Mouse (Mus musculus): Measurements from ENCODE around the gene Rpl26. TPM values are rescaled to one million over a fixed set of nuclear protein-coding genes. Genes with fewer than 3 reads are reported as not detected.

Rpl26 gene
- polyA plus RNA-seq (2015; fragmentation: Nextera tagmentation; extraction: Ambion mirVana): 531 and 540 TPM in 2 replicates

GRCm38 (mm10) chr11:68901351-68902046, at the start of gene Rpl26:
TSS of gene Rpl26 (plus strand) at chr11:68901583.
- Histone ChIP-seq H3K4me3 (ENCODE audit: low read depth, low read length) (peak within 1 kb of the TSS; percentile 85), H3K9me3 (ENCODE audit: low read length) (no peaks in the 10 kb centered on the region), H3K27ac (ENCODE audit: low read depth) (peak within 1 kb of the TSS; percentile 92), H3K4me2 (ENCODE audit: low read depth, low read length) (peak within 1 kb of the TSS; percentile 80), H3K27me3 (ENCODE audit: insufficient read depth, low read length) (no peaks in the 10 kb centered on the region), H3K36me3 (replicated peaks; ENCODE audit: insufficient read depth, low read length) (peaks cover 39% of the 10 kb centered on the region), H3K9ac (replicated peaks) (peak within 1 kb of the TSS; percentile 98), H3K4me1 (ENCODE audit: insufficient read depth) (peaks cover 25% of the 10 kb centered on the region)
- ATAC-seq (peak; percentile 91), DNase-seq (peak; percentile 98)
- under 1% methylated on average over 52 of the region's 52 CpGs for WGBS (ENCODE audit: insufficient replicate concordance)
- TF ChIP-seq EP300 (IDR thresholded peaks at IDR 0.05; ENCODE audit: low read depth) (peak; percentile 93), CTCF (IDR thresholded peaks at IDR 0.05; ENCODE audit: low read depth) (peak; percentile 100)

GRCm38 (mm10) chr11:68851644-68852485, 49.5 kb upstream of the Rpl26 start:
- Histone ChIP-seq H3K4me1 (ENCODE audit: insufficient read depth) (peaks cover 47% of the 10 kb centered on the region), H3K27ac (ENCODE audit: low read depth) (peak overlapping the region; percentile 99), H3K9me3 (ENCODE audit: low read length) (no peaks in the 10 kb centered on the region), H3K36me3 (replicated peaks; ENCODE audit: insufficient read depth, low read length) (0 out of 2 replicates have a peak, but pooled peaks cover 3% of the 10 kb centered on the region), H3K27me3 (ENCODE audit: insufficient read depth, low read length) (no peaks in the 10 kb centered on the region), H3K9ac (replicated peaks) (peak overlapping the region; percentile 96), H3K4me3 (ENCODE audit: low read depth, low read length) (peak overlapping the region; percentile 86), H3K4me2 (ENCODE audit: low read depth, low read length) (peak overlapping the region; percentile 75)
- TF ChIP-seq CTCF (IDR thresholded peaks at IDR 0.05; ENCODE audit: low read depth) (no peak), EP300 (IDR thresholded peaks at IDR 0.05; ENCODE audit: low read depth) (no peak)
- 2% methylated on average over 13 of the region's 13 CpGs for WGBS (ENCODE audit: insufficient replicate concordance)
- ATAC-seq: no peak
- no peak for DNase-seq

- peak; percentile 81 for DNase-seq
- no peak for TF ChIP-seq EP300 (IDR thresholded peaks at IDR 0.05; ENCODE audit: low read depth)
- TF ChIP-seq CTCF (IDR thresholded peaks at IDR 0.05; ENCODE audit: low read depth): no peak
- peak overlapping the region; percentile 99 for H3K27ac ChIP-seq (ENCODE audit: low read depth)
- H3K9me3 ChIP-seq (ENCODE audit: low read length): no peaks in the 10 kb centered on the region
- peak overlapping the region; percentile 86 for H3K4me3 ChIP-seq (ENCODE audit: low read depth, low read length)
- peak overlapping the region; percentile 96 for H3K9ac ChIP-seq (replicated peaks)
- H3K4me1 ChIP-seq (ENCODE audit: insufficient read depth): peaks cover 44% of the 10 kb centered on the region
- WGBS (ENCODE audit: insufficient replicate concordance): 0% methylated on average over 34 of the region's 36 CpGs
- peak overlapping the region; percentile 75 for H3K4me2 ChIP-seq (ENCODE audit: low read depth, low read length)
- 0 out of 2 replicates have a peak, but pooled peaks cover 3% of the 10 kb centered on the region for H3K36me3 ChIP-seq (replicated peaks; ENCODE audit: insufficient read depth, low read length)
- peak; percentile 73 for ATAC-seq
- H3K27me3 ChIP-seq (ENCODE audit: insufficient read depth, low read length): no peaks in the 10 kb centered on the region
These were observed 48.9 kb upstream of the Rpl26 start for GRCm38 (mm10) chr11:68852486-68852901.

GRCm38 (mm10) chr11:68852932-68853409, 48.4 kb upstream of the Rpl26 start:
- DNase-seq (peak; percentile 100), ATAC-seq (peak; percentile 99)
- 1% methylated on average over 34 of the region's 42 CpGs for WGBS (ENCODE audit: insufficient replicate concordance)
- Histone ChIP-seq H3K27ac (ENCODE audit: low read depth) (peak overlapping the region; percentile 99), H3K4me3 (ENCODE audit: low read depth, low read length) (peak overlapping the region; percentile 86), H3K9ac (replicated peaks) (peak overlapping the region; percentile 96), H3K9me3 (ENCODE audit: low read length) (no peaks in the 10 kb centered on the region), H3K36me3 (replicated peaks; ENCODE audit: insufficient read depth, low read length) (0 out of 2 replicates have a peak, but pooled peaks cover 3% of the 10 kb centered on the region), H3K27me3 (ENCODE audit: insufficient read depth, low read length) (no peaks in the 10 kb centered on the region), H3K4me2 (ENCODE audit: low read depth, low read length) (peak overlapping the region; percentile 75), H3K4me1 (ENCODE audit: insufficient read depth) (peaks cover 43% of the 10 kb centered on the region)
- TF ChIP-seq CTCF (IDR thresholded peaks at IDR 0.05; ENCODE audit: low read depth): no peak
- TF ChIP-seq EP300 (IDR thresholded peaks at IDR 0.05; ENCODE audit: low read depth): no peak

GRCm38 (mm10) chr11:68853611-68854401, 47.6 kb upstream of the Rpl26 start:
- Histone ChIP-seq H3K4me3 (ENCODE audit: low read depth, low read length) (peak overlapping the region; percentile 86), H3K9ac (replicated peaks) (peak overlapping the region; percentile 56), H3K9me3 (ENCODE audit: low read length) (no peaks in the 10 kb centered on the region), H3K4me1 (ENCODE audit: insufficient read depth) (peaks cover 37% of the 10 kb centered on the region), H3K36me3 (replicated peaks; ENCODE audit: insufficient read depth, low read length) (0 out of 2 replicates have a peak, but pooled peaks cover 3% of the 10 kb centered on the region), H3K4me2 (ENCODE audit: low read depth, low read length) (peak overlapping the region; percentile 75), H3K27me3 (ENCODE audit: insufficient read depth, low read length) (no peaks in the 10 kb centered on the region), H3K27ac (ENCODE audit: low read depth) (peak overlapping the region; percentile 99)
- TF ChIP-seq CTCF (IDR thresholded peaks at IDR 0.05; ENCODE audit: low read depth): peak; percentile 34; the same call in 1 of the 2 replicates
- TF ChIP-seq EP300 (IDR thresholded peaks at IDR 0.05; ENCODE audit: low read depth): peak; percentile 52; the same call in 1 of the 2 replicates
- 0 out of 2 replicates have a peak, but pooled peaks have one; percentile 2 for ATAC-seq
- WGBS (ENCODE audit: insufficient replicate concordance): 24% methylated on average over 14 of the region's 14 CpGs
- peak; percentile 49 for DNase-seq

All from liver, postnatal 0 days (tissue).